Mouse (Mus musculus) bone marrow, adult 2 months (tissue): Measurements from ENCODE around the gene Atp2a2.

ENCODE experiments used
- CTCF ChIP-seq: fragments of 200-500 bp; IDR thresholded peaks from 2 replicates; pipeline ENCODE4 v1.5.1; 2011; ENCODE audit warnings: low read length, control low read depth; ENCODE audit not compliant: control insufficient read depth, insufficient read depth
- POLR2A ChIP-seq: fragments of 200-500 bp; IDR thresholded peaks from 2 replicates; pipeline ENCODE4 v1.6.1; 2011; ENCODE audit warnings: low read depth, mild to moderate bottlenecking, control low read depth, low read length, borderline replicate concordance; ENCODE audit not compliant: control insufficient read depth

DNA sequence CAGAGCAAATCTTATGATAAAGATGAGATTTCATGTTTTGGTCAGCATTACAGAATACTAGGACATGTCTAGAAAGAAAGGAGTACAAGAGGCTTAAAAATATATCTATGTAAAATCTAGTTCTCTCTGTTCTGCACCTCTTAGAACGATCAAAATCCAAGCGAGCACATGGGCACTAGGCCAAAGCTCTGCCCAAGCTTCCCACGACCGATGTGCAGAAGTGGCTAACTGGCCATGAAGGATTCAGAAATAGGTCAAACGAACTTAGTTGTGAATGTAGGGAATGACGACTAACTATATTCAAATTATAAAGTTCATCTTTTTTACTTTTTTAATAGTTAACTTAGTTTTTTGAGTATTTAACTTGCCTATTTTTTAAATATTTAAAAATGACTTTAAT is 14.2 kb downstream of the Atp2a2 start:
- no peak for TF ChIP-seq CTCF
- TF ChIP-seq POLR2A: no peak
